Mouse (Mus musculus) cerebellum, adult 2 months (tissue): ENCODE measurements around the gene Rora.

ENCODE experiments used
- CTCF ChIP-seq: fragments of 200-500 bp; IDR thresholded peaks from 2 replicates; pipeline ENCODE4 v1.5.1; 2011; ENCODE audit warnings: low read depth, mild to moderate bottlenecking, control low read depth, low read length, moderate library complexity, borderline replicate concordance; ENCODE audit not compliant: insufficient read depth
- POLR2A ChIP-seq: fragments of 200-500 bp; IDR thresholded peaks from 2 replicates; pipeline ENCODE4 v1.6.1; 2011; ENCODE audit warnings: low read length, control low read depth, borderline replicate concordance; ENCODE audit not compliant: insufficient read depth

DNA sequence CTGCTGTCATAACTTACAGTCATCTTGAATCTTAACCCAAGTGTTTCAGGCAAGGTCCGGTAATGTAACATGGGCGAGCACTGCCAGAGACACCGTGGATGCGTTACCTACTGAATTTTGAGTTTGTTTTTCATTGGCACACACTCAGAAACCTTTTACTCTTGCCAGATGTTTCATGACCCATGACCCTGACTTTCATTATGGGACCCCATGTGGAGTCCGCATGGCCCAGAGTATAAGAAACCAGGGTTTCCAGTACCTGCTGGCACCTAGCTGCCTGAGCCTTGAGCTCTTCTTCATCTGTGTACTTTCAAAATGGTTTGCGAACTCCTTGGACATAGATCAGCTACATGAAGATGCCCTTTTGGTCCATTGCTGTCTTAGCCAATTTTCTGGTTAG is 179.7 kb downstream of the Rora start:
- TF ChIP-seq CTCF (no peak), POLR2A (no peak)
